Mouse (Mus musculus) embryonic facial prominence, embryonic 12.5 days (tissue): ENCODE measurements at regions not wholly inside any gene's neighbourhood (a gene's known extent, or its start where the extent isn't known, plus 50 kb on each side); places are given as distances from the start of the nearest gene placed in this dataset.
"Not testable (repeated sequence)": the region's sequence is repeated elsewhere in the genome, so short reads cannot be mapped to it uniquely, and the experiment has no call there.

Experiments used
- ATAC-seq: fragments of 200-750 bp; cut with Nextera tagmentation; 2 replicates; pipeline ENCODE4 v1.8.0; 2017; ENCODE audit not compliant: insufficient number of reproducible peaks, insufficient read depth, low FRiP score, low TSS enrichment
- H3K27ac ChIP-seq: fragments of 300-500 bp; sonication (generic); 2 replicates; pipeline ENCODE4 v1.5.1; 2016; ENCODE audit warnings: mild to moderate bottlenecking
- H3K27me3 ChIP-seq: fragments of 300-500 bp; sonication (generic); 2 replicates; pipeline ENCODE4 v1.6.1; 2016; ENCODE audit warnings: mild to moderate bottlenecking, moderate library complexity
- H3K36me3 ChIP-seq: fragments of 300-500 bp; sonication (generic); 2 replicates; pipeline ENCODE4 v1.6.1; 2016; ENCODE audit warnings: mild to moderate bottlenecking
- H3K4me1 ChIP-seq: fragments of 300-500 bp; sonication (generic); 2 replicates; pipeline ENCODE4 v1.6.1; 2016
- H3K4me2 ChIP-seq: fragments of 300-500 bp; sonication (generic); replicated peaks from 2 replicates; pipeline ENCODE4 v1.6.1; 2016; ENCODE audit warnings: mild to moderate bottlenecking, moderate library complexity
- H3K4me3 ChIP-seq: fragments of 300-500 bp; sonication (generic); 2 replicates; pipeline ENCODE4 v1.5.1; 2016; ENCODE audit warnings: mild to moderate bottlenecking
- H3K9ac ChIP-seq: fragments of 300-500 bp; sonication (generic); 2 replicates; pipeline ENCODE4 v1.6.1; 2016; ENCODE audit warnings: mild to moderate bottlenecking, moderate library complexity
- H3K9me3 ChIP-seq: fragments of 300-500 bp; sonication (generic); 2 replicates; pipeline ENCODE4 v1.6.1; 2016; ENCODE audit warnings: mild to moderate bottlenecking, moderate library complexity
- WGBS: fragments of 180-500 bp; shearing (Covaris S2); methylation state at CpG from one replicate; pipeline ENCODE4 v1.1.7; 2016; 5-methylcytosine and 5-hydroxymethylcytosine counted together

- WGBS: 31% methylated on average over 2 of the region's 2 CpGs
- no peak overlapping the region for H3K4me3 ChIP-seq
- H3K36me3 ChIP-seq: no peaks in the 10 kb centered on the region
- no peak for ATAC-seq
- H3K9me3 ChIP-seq: no peaks in the 10 kb centered on the region
- H3K4me1 ChIP-seq: peaks cover 9% of the 10 kb centered on the region
- H3K9ac ChIP-seq: no peak overlapping the region
- no peak overlapping the region for H3K27ac ChIP-seq
- H3K4me2 ChIP-seq: no peak overlapping the region
- no peaks in the 10 kb centered on the region for H3K27me3 ChIP-seq
Measured at GRCm38 (mm10) chr11:25055698-25056097, 977.8 kb downstream of the Bcl11a start.

GRCm38 (mm10) chr11:25057093-25057521 is 979.3 kb downstream of the Bcl11a start:
- no peaks in the 10 kb centered on the region for H3K9me3 ChIP-seq
- peak overlapping the region; percentile 64; the same call in 1 of the 2 replicates for H3K27ac ChIP-seq
- peaks cover 9% of the 10 kb centered on the region for H3K4me1 ChIP-seq
- no peaks in the 10 kb centered on the region for H3K27me3 ChIP-seq
- peak overlapping the region; percentile 29 for H3K4me2 ChIP-seq
- ATAC-seq: peak; percentile 67
- WGBS: under 1% methylated on average over 7 of the region's 7 CpGs
- no peak overlapping the region for H3K9ac ChIP-seq
- no peaks in the 10 kb centered on the region for H3K36me3 ChIP-seq
- H3K4me3 ChIP-seq: no peak overlapping the region

DNA sequence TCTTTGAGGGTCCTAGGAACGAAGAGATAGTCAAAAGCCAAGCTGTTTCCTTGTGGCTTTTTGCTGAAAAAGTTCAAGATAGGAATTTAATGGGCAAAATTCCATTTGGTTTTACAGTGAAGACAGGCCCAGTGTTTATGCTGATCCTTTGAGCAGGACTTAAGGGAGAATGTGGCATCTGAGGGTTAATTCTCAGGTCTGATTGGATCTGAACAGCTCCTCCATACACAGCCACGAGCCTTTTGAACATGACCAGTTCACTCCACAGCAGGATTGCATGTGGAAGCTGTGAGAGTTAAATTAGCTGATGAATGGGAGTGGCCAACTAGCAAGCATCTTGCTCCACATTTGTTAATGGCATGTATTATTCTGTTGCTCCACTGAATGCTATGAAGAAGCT is 979.7 kb downstream of the Bcl11a start:
- WGBS: 4% methylated on average over 2 of the region's 2 CpGs
- Histone ChIP-seq H3K9me3 (no peaks in the 10 kb centered on the region), H3K4me2 (peak overlapping the region; percentile 29), H3K4me3 (no peak overlapping the region), H3K27me3 (no peaks in the 10 kb centered on the region), H3K27ac (peak overlapping the region; percentile 64; the same call in 1 of the 2 replicates), H3K9ac (no peak overlapping the region), H3K36me3 (no peaks in the 10 kb centered on the region), H3K4me1 (peaks cover 9% of the 10 kb centered on the region)
- ATAC-seq: peak; percentile 69; the same call in 1 of the 2 replicates

- ATAC-seq: no peak
- 0 out of 2 replicates have a peak overlapping the region, but pooled peaks have one; percentile 17 for H3K27ac ChIP-seq
Measured at GRCm38 (mm10) chr11:25063042-25063441, 985.2 kb downstream of the Bcl11a start.

GRCm38 (mm10) chr11:25063978-25064377 is 986.1 kb downstream of the Bcl11a start:
- Histone ChIP-seq H3K9ac (no peak overlapping the region), H3K9me3 (no peaks in the 10 kb centered on the region), H3K27me3 (no peaks in the 10 kb centered on the region), H3K36me3 (no peaks in the 10 kb centered on the region), H3K4me3 (no peak overlapping the region), H3K27ac (peak overlapping the region; percentile 42; the same call in 1 of the 2 replicates), H3K4me1 (peaks cover 16% of the 10 kb centered on the region; the same call in 1 of the 2 replicates), H3K4me2 (no peak overlapping the region)
- 72% methylated on average over 2 of the region's 2 CpGs for WGBS
- ATAC-seq: no peak

More at GRCm38 (mm10) chr11:25063042-25063441, 985.2 kb downstream of the Bcl11a start:
- H3K9me3 ChIP-seq: no peaks in the 10 kb centered on the region
- H3K9ac ChIP-seq: no peak overlapping the region
- 26% methylated on average over 4 of the region's 4 CpGs for WGBS
- no peak overlapping the region for H3K4me2 ChIP-seq
- H3K4me3 ChIP-seq: no peak overlapping the region
- no peaks in the 10 kb centered on the region for H3K27me3 ChIP-seq
- H3K36me3 ChIP-seq: no peaks in the 10 kb centered on the region
- H3K4me1 ChIP-seq: peaks cover 10% of the 10 kb centered on the region; the same call in 1 of the 2 replicates

- not testable (repeated sequence) for H3K4me1 ChIP-seq, H3K4me2 ChIP-seq, H3K36me3 ChIP-seq, ATAC-seq, H3K9ac ChIP-seq, H3K4me3 ChIP-seq, H3K9me3 ChIP-seq, H3K27ac ChIP-seq, H3K27me3 ChIP-seq
- WGBS: 92% methylated on average over 3 of the region's 3 CpGs
Measured at GRCm38 (mm10) chr11:25099976-25100375, 1022.1 kb downstream of the Bcl11a start.

GRCm38 (mm10) chr11:25104432-25104831 is 1026.6 kb downstream of the Bcl11a start:
- Histone ChIP-seq H3K9ac (no peak overlapping the region), H3K27me3 (no peaks in the 10 kb centered on the region), H3K4me1 (peaks cover 4% of the 10 kb centered on the region), H3K36me3 (no peaks in the 10 kb centered on the region), H3K27ac (no peak overlapping the region), H3K4me3 (no peak overlapping the region), H3K9me3 (no peaks in the 10 kb centered on the region), H3K4me2 (no peak overlapping the region)
- ATAC-seq: peak; percentile 72; the same call in 1 of the 2 replicates
- 25% methylated on average over 8 of the region's 8 CpGs for WGBS

DNA sequence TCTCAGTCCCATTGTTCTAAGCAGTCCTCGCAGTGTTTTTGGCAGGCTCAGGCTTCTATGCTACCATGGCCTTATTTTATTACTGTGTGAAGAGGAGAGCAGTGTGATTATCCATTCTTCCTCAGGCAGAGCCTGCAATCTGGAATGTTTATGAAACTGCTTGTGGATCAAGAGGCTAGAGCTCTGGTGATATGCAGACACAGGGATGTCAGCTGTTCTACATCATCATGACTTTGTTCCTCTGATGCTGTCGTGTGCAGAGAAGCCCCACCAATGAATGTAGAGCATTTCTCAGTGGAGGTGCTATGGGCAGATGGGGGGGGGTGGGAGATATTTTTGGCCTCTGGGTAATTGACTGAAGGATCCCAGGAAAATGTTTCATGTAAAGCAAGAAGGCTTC is 1046.6 kb downstream of the Bcl11a start:
- Histone ChIP-seq H3K36me3 (no peaks in the 10 kb centered on the region), H3K4me2 (no peak overlapping the region), H3K9me3 (no peaks in the 10 kb centered on the region), H3K27me3 (no peaks in the 10 kb centered on the region), H3K9ac (no peak overlapping the region), H3K4me1 (0 out of 2 replicates have a peak, but pooled peaks cover 3% of the 10 kb centered on the region), H3K4me3 (no peak overlapping the region), H3K27ac (no peak overlapping the region)
- WGBS: 43% methylated on average over 2 of the region's 2 CpGs
- ATAC-seq: no peak

DNA sequence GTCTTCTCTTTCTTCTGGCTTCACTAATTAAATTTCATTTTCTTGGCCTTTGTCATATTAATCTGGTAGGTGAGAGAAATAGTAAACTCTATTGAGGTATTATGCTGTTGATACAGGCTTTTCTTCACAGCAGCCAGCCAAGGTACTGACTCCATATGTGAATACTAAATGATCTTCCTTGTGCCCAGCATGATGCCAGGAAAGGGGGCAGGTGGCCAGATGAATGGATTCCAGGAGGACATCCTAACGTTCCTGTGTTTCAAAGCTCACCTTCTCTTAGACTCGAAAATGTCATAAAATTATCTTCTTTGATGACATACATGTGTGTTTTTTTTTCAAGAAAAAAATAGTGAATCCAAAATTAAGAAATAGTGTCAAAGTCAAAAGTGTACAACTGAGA is 1064.4 kb downstream of the Bcl11a start:
- H3K4me1 ChIP-seq: no peaks in the 10 kb centered on the region
- no peaks in the 10 kb centered on the region for H3K27me3 ChIP-seq
- H3K9ac ChIP-seq: no peak overlapping the region
- ATAC-seq: no peak
- 52% methylated on average over 2 of the region's 2 CpGs for WGBS
- H3K9me3 ChIP-seq: no peaks in the 10 kb centered on the region
- no peak overlapping the region for H3K4me2 ChIP-seq
- H3K4me3 ChIP-seq: no peak overlapping the region
- H3K27ac ChIP-seq: no peak overlapping the region
- H3K36me3 ChIP-seq: no peaks in the 10 kb centered on the region

DNA sequence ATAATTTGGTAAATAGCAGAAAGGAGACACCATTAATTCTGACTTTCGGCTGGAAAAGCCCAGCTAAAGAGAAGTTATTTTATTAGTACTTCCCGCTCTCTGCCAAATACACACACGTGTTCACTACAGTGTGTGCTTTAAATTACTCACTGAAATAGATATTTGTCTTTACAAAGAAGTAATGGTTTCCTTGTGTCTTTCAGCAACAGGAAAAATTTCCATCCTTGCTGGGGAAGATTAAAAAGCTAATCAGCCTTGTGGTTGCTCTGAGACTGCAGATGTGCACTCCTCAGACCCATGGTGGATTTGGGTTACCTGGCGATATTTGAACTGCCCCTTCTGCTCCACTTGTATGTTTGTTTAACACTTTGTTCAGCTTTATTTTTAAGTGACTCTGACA is 1065.0 kb downstream of the Bcl11a start:
- no peak overlapping the region for H3K9ac ChIP-seq
- no peak overlapping the region for H3K4me3 ChIP-seq
- H3K4me2 ChIP-seq: no peak overlapping the region
- H3K9me3 ChIP-seq: no peaks in the 10 kb centered on the region
- no peaks in the 10 kb centered on the region for H3K27me3 ChIP-seq
- 26% methylated on average over 4 of the region's 4 CpGs for WGBS
- H3K36me3 ChIP-seq: no peaks in the 10 kb centered on the region
- no peak overlapping the region for H3K27ac ChIP-seq
- no peaks in the 10 kb centered on the region for H3K4me1 ChIP-seq
- peak; percentile 73 for ATAC-seq

DNA sequence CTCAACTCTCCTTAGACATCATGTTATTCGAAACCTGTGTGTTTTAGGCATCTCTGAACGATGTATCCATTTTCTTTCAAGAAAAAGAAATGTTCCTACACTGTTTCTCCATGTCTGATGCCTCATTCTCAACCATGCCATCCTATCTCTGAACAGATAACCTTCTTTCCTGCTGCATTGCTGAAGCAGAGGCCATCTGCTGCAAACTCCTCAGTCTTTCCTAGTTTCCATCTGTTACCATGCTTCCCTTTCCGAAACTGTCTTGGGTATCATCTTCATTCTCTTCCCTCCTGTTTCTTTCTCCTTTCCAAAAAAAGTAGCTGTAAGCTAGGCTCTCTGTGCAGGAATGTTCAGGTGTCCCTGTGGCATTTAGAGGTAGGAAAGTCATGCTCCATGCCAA is 1063.3 kb downstream of the 5730522E02Rik start:
- 74% methylated on average over 3 of the region's 3 CpGs for WGBS
- no peak for ATAC-seq
- H3K27me3 ChIP-seq: no peaks in the 10 kb centered on the region
- H3K4me2 ChIP-seq: no peak overlapping the region
- no peak overlapping the region for H3K9ac ChIP-seq
- no peaks in the 10 kb centered on the region for H3K9me3 ChIP-seq
- H3K4me3 ChIP-seq: no peak overlapping the region
- H3K27ac ChIP-seq: no peak overlapping the region
- H3K36me3 ChIP-seq: no peaks in the 10 kb centered on the region
- H3K4me1 ChIP-seq: no peaks in the 10 kb centered on the region

DNA sequence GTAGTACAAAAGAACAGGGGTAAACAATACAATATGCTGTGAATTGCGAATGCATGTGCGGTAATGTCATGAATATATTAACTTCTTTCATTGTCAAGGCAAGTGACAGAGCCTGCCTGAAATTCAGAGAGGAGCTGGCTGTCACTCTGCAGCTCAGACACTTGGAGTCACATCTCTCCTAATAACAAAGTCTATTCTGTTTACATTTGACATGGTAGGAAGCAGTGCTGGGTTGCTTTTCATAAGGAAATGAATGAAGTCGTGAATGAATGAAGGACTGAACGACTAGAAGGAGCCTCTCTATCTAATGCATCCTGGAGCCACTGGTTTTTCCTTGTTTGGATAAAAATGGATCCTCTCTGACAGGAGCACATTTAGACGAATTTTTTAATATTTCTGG is 1053.9 kb downstream of the 5730522E02Rik start:
- Histone ChIP-seq H3K9ac (no peak overlapping the region), H3K36me3 (no peaks in the 10 kb centered on the region), H3K4me3 (no peak overlapping the region), H3K4me1 (peaks cover 7% of the 10 kb centered on the region; the same call in 1 of the 2 replicates), H3K9me3 (no peaks in the 10 kb centered on the region), H3K27me3 (no peaks in the 10 kb centered on the region), H3K4me2 (0 out of 2 replicates have a peak overlapping the region, but pooled peaks have one; percentile 25), H3K27ac (no peak overlapping the region)
- no peak for ATAC-seq
- 26% methylated on average over 5 of the region's 5 CpGs for WGBS
